Mouse (Mus musculus) limb, embryonic 14.5 days (tissue): ENCODE measurements around the gene G430095P16Rik. TPM values are rescaled to one million over a fixed set of nuclear protein-coding genes. Genes with fewer than 3 reads are reported as not detected.
A peak's percentile ranks its signal among the peaks of the same experiment; 100 is the strongest.

Experiments
- ATAC-seq: fragments of 200-750 bp; cut with Nextera tagmentation; 2 replicates; pipeline ENCODE4 v1.8.0; 2017; ENCODE audit warnings: low read depth, moderate number of reproducible peaks, moderate TSS enrichment; ENCODE audit not compliant: low FRiP score
- DNase-seq: peaks from one replicate; pipeline ENCODE4 v3.0.0-alpha.2; 2015; ENCODE audit warnings: low spot score
- H3K27ac ChIP-seq: fragments of 300-500 bp; sonication (generic); replicated peaks from 2 replicates; pipeline ENCODE4 v1.5.1; 2014; ENCODE audit warnings: low read depth, mild to moderate bottlenecking, low read length, moderate library complexity, mixed read lengths
- H3K27me3 ChIP-seq: fragments of 300-500 bp; sonication (generic); 2 replicates; pipeline ENCODE4 v1.6.1; 2014; ENCODE audit warnings: low read length, mixed read lengths; ENCODE audit not compliant: control insufficient read depth, insufficient read depth
- H3K36me3 ChIP-seq: fragments of 300-500 bp; sonication (generic); 2 replicates; pipeline ENCODE4 v1.6.1; 2014; ENCODE audit warnings: mild to moderate bottlenecking, low read length, moderate library complexity, mixed read lengths; ENCODE audit not compliant: control insufficient read depth, insufficient read depth
- H3K4me1 ChIP-seq: fragments of 300-500 bp; sonication (generic); 2 replicates; pipeline ENCODE4 v1.6.1; 2014; ENCODE audit warnings: antibody characterized with exemption, low read length, mixed read lengths; ENCODE audit not compliant: control insufficient read depth, insufficient read depth
- H3K4me2 ChIP-seq: fragments of 300-500 bp; sonication (generic); replicated peaks from 2 replicates; pipeline ENCODE4 v1.6.1; 2014; ENCODE audit warnings: low read depth, mild to moderate bottlenecking, low read length, moderate library complexity; ENCODE audit not compliant: severe bottlenecking
- H3K4me3 ChIP-seq: fragments of 300-500 bp; sonication (generic); replicated peaks from 2 replicates; pipeline ENCODE4 v1.5.1; 2014; ENCODE audit warnings: low read length
- H3K9ac ChIP-seq: fragments of 300-500 bp; sonication (generic); 2 replicates; pipeline ENCODE4 v1.6.1; 2014; ENCODE audit warnings: mild to moderate bottlenecking, low read depth, low read length, moderate library complexity; ENCODE audit not compliant: severe bottlenecking
- H3K9me3 ChIP-seq: fragments of 300-500 bp; sonication (generic); 2 replicates; pipeline ENCODE4 v1.6.1; 2016; ENCODE audit warnings: low read length; ENCODE audit not compliant: control insufficient read depth
- POLR2A ChIP-seq: fragments of 200-500 bp; IDR thresholded peaks from 2 replicates; pipeline ENCODE4 v1.8.0; 2012; ENCODE audit warnings: inconsistent platforms, mild to moderate bottlenecking, moderate library complexity, borderline replicate concordance; ENCODE audit not compliant: insufficient read depth, insufficient read length; ENCODE audit errors: extremely low read depth
- WGBS: fragments of 180-500 bp; shearing (Covaris S2); extraction: QIAGEN DNeasy Blood & Tissue Kit; methylation state at CpG from one replicate; pipeline ENCODE4 v1.1.7; 2014; 5-methylcytosine and 5-hydroxymethylcytosine counted together
- polyA plus RNA-seq, 2 experiments: library from polyadenylated mRNA; depleted of rRNA in 1 of 2; stranded (reverse) in 1 of 2; unstranded in 1 of 2; fragments of >200 nt; fragmentation: Nextera tagmentation in 1 of 2; extraction: Ambion mirVana in 1 of 2; gene quantifications; 2 replicates each; pipeline versions ENCODE4 v1.2.1 to v1.2.3; 2012 to 2014

Gene G430095P16Rik
- polyA plus RNA-seq, 2 experiments, result 4.3 to 5.7 TPM

GRCm38 (mm10) chr8:84738715-84739400 is 16.1 kb downstream of the G430095P16Rik start:
- H3K4me2 ChIP-seq, result peak overlapping the region; percentile 28; the same call in 1 of the 2 replicates
- TF ChIP-seq POLR2A, result no peak
- H3K9ac ChIP-seq, result peak overlapping the region; percentile 34; the same call in 1 of the 2 replicates
- peaks cover 89% of the 10 kb centered on the region for H3K4me1 ChIP-seq
- WGBS, result 32% methylated on average over 10 of the region's 10 CpGs
- peaks cover 10% of the 10 kb centered on the region for H3K36me3 ChIP-seq
- H3K27ac ChIP-seq, result peak overlapping the region; percentile 70
- H3K27me3 ChIP-seq, result no peaks in the 10 kb centered on the region
- no peaks in the 10 kb centered on the region for H3K9me3 ChIP-seq
- ATAC-seq (no peak), DNase-seq (no peak)
- H3K4me3 ChIP-seq, result no peak overlapping the region

GRCm38 (mm10) chr8:84739401-84739742 is 16.6 kb downstream of the G430095P16Rik start:
- H3K36me3 ChIP-seq, result peaks cover 6% of the 10 kb centered on the region
- H3K27me3 ChIP-seq, result no peaks in the 10 kb centered on the region
- peaks cover 92% of the 10 kb centered on the region for H3K4me1 ChIP-seq
- peak overlapping the region; percentile 70; the same call in 1 of the 2 replicates for H3K27ac ChIP-seq
- ATAC-seq (no peak), DNase-seq (no peak)
- H3K9me3 ChIP-seq, result no peaks in the 10 kb centered on the region
- H3K4me2 ChIP-seq, result no peak overlapping the region
- 0% methylated on average over 1 of the region's 1 CpGs for WGBS
- H3K4me3 ChIP-seq, result no peak overlapping the region
- peak overlapping the region; percentile 34; the same call in 1 of the 2 replicates for H3K9ac ChIP-seq
- TF ChIP-seq POLR2A, result no peak

- H3K4me2 ChIP-seq, result peak overlapping the region; percentile 45
- 36% methylated on average over 13 of the region's 13 CpGs for WGBS
- peaks cover 6% of the 10 kb centered on the region for H3K36me3 ChIP-seq
- peak overlapping the region; percentile 53; the same call in 1 of the 2 replicates for H3K9ac ChIP-seq
- H3K4me1 ChIP-seq, result peaks cover 98% of the 10 kb centered on the region
- TF ChIP-seq POLR2A, result no peak
- ATAC-seq (no peak), DNase-seq (no peak)
- H3K4me3 ChIP-seq, result peak overlapping the region; percentile 17; the same call in 1 of the 2 replicates
- no peaks in the 10 kb centered on the region for H3K27me3 ChIP-seq
- peak overlapping the region; percentile 99 for H3K27ac ChIP-seq
- H3K9me3 ChIP-seq, result no peaks in the 10 kb centered on the region
Observed at GRCm38 (mm10) chr8:84740895-84741843, 18.4 kb downstream of the G430095P16Rik start.

GRCm38 (mm10) chr8:84742171-84743053 is 19.6 kb downstream of the G430095P16Rik start:
- Histone ChIP-seq H3K36me3 (peaks cover 12% of the 10 kb centered on the region), H3K27ac (peak overlapping the region; percentile 99), H3K9me3 (no peaks in the 10 kb centered on the region), H3K4me3 (peak overlapping the region; percentile 17), H3K4me1 (peaks cover 100% of the 10 kb centered on the region), H3K9ac (peak overlapping the region; percentile 53), H3K4me2 (peak overlapping the region; percentile 45), H3K27me3 (no peaks in the 10 kb centered on the region)
- under 1% methylated on average over 30 of the region's 32 CpGs for WGBS
- peak; percentile 90 for ATAC-seq
- DNase-seq, result peak; percentile 92
- no peak for TF ChIP-seq POLR2A

GRCm38 (mm10) chr8:84743054-84743415 is 20.2 kb downstream of the G430095P16Rik start:
- H3K4me3 ChIP-seq, result peak overlapping the region; percentile 17
- peaks cover 96% of the 10 kb centered on the region for H3K4me1 ChIP-seq
- no peaks in the 10 kb centered on the region for H3K9me3 ChIP-seq
- H3K36me3 ChIP-seq, result peaks cover 12% of the 10 kb centered on the region
- peak; percentile 84 for DNase-seq
- 3% methylated on average over 10 of the region's 10 CpGs for WGBS
- H3K27ac ChIP-seq, result peak overlapping the region; percentile 99
- H3K9ac ChIP-seq, result peak overlapping the region; percentile 53; the same call in 1 of the 2 replicates
- H3K4me2 ChIP-seq, result peak overlapping the region; percentile 45
- no peak for TF ChIP-seq POLR2A
- peak; percentile 21 for ATAC-seq
- no peaks in the 10 kb centered on the region for H3K27me3 ChIP-seq
